Comparison of ENCODE assay signal across 19 mouse cellular contexts in genomic region chr4:136672335-136673090, GRCm38 (mm10). TPM values are rescaled to one million over a fixed set of nuclear protein-coding genes. Genes with fewer than 3 reads are reported as not detected.
"Had no signal": no experiment of that assay in that cellular context is flagged by ENCODE, and none has a peak within 500 bp of the region (broad histone marks: within the 10 kb centered on the region; RNA-seq: fewer than 3 reads in every experiment).

No protein-coding gene starts in this region.

- H3K9me3 ChIP-seq: limb, embryonic 10.5 days; limb, embryonic 13.5 days; liver, embryonic 12.5 days; liver, embryonic 15.5 days; lung, embryonic 15.5 days; megakaryocyte, embryonic 14.5 days; midbrain, embryonic 10.5 days had no signal

- H3K4me3 ChIP-seq: limb, embryonic 10.5 days; limb, embryonic 13.5 days; liver, embryonic 12.5 days; liver, embryonic 15.5 days; lung, embryonic 15.5 days; midbrain, embryonic 10.5 days had no signal

- H3K27me3 ChIP-seq: limb, embryonic 13.5 days; liver, embryonic 12.5 days; liver, embryonic 15.5 days; lung, embryonic 15.5 days had no signal

- H3K36me3 ChIP-seq: liver, embryonic 12.5 days; liver, embryonic 15.5 days; lung, embryonic 15.5 days had no signal

- DNase-seq: kidney, adult 18-20 months; kidney, adult 9 months; kidney, postnatal 14 days; layer of hippocampus, postnatal 36 days; liver; lung, adult 18-20 months; lung, postnatal 10 days; lung, postnatal 36 days; midbrain, embryonic 14.5 days; thymus, postnatal 25 days had no signal

- H3K4me1 ChIP-seq: limb, embryonic 10.5 days; limb, embryonic 13.5 days; liver, embryonic 12.5 days; liver, embryonic 15.5 days; lung, embryonic 15.5 days; midbrain, embryonic 10.5 days had no signal

RNA-seq across cellular contexts. Expression of gene Lactbl1, which starts 50.1 kb away (rescaled TPM):
- total RNA-seq: layer of hippocampus, postnatal 36 days; left cerebral cortex, adult 8-10 months; left cerebral cortex, postnatal 25 days had no signal
